Mouse (Mus musculus) heart, postnatal 0 days (tissue): ENCODE measurements around the gene Hoxa5. TPM values are rescaled to one million over a fixed set of nuclear protein-coding genes. Genes with fewer than 3 reads are reported as not detected.

Experiments
- ATAC-seq: fragments of 200-750 bp; cut with Nextera tagmentation; 2 replicates; pipeline ENCODE4 v1.8.0; 2017; ENCODE audit warnings: low read depth, moderate number of reproducible peaks, moderate library complexity; ENCODE audit not compliant: insufficient read depth
- DNase-seq: peaks from one replicate; pipeline ENCODE4 v3.0.0-alpha.2; 2016; ENCODE audit warnings: low spot score
- H3K27ac ChIP-seq: fragments of 300-500 bp; sonication (generic); 2 replicates; pipeline ENCODE4 v1.5.1; 2014; ENCODE audit warnings: low read depth, mild to moderate bottlenecking
- H3K27me3 ChIP-seq: fragments of 300-500 bp; sonication (generic); 2 replicates; pipeline ENCODE4 v1.6.1; 2014; ENCODE audit warnings: low read length, mixed read lengths; ENCODE audit not compliant: control insufficient read depth, insufficient read depth
- H3K36me3 ChIP-seq: fragments of 300-500 bp; sonication (generic); replicated peaks from 2 replicates; pipeline ENCODE4 v1.6.1; 2014; ENCODE audit warnings: low read length, mixed read lengths; ENCODE audit not compliant: control insufficient read depth, insufficient read depth
- H3K4me1 ChIP-seq: fragments of 300-500 bp; sonication (generic); 2 replicates; pipeline ENCODE4 v1.6.1; 2014; ENCODE audit warnings: antibody characterized with exemption; ENCODE audit not compliant: control insufficient read depth, insufficient read depth
- H3K4me2 ChIP-seq: fragments of 300-500 bp; sonication (generic); 2 replicates; pipeline ENCODE4 v1.6.1; 2014; ENCODE audit warnings: low read depth, mild to moderate bottlenecking, low read length, moderate library complexity
- H3K4me3 ChIP-seq: fragments of 300-500 bp; sonication (generic); 2 replicates; pipeline ENCODE4 v1.5.1; 2014; ENCODE audit warnings: low read depth, low read length
- H3K9ac ChIP-seq: fragments of 300-500 bp; sonication (generic); replicated peaks from 2 replicates; pipeline ENCODE4 v1.6.1; 2014; ENCODE audit warnings: low read depth, low read length, mixed read lengths
- H3K9me3 ChIP-seq: fragments of 300-500 bp; sonication (generic); replicated peaks from 2 replicates; pipeline ENCODE4 v1.6.1; 2016; ENCODE audit warnings: low read length; ENCODE audit not compliant: control insufficient read depth
- CTCF ChIP-seq: IDR thresholded peaks from 2 replicates; pipeline ENCODE4 v1.5.1; 2016; ENCODE audit warnings: antibody characterized with exemption, control low read depth, low read depth
- EP300 ChIP-seq: IDR thresholded peaks from 2 replicates; pipeline ENCODE4 v1.6.1; 2016; ENCODE audit warnings: antibody characterized with exemption, low read depth
- WGBS: fragments of 180-500 bp; shearing (Covaris S2); extraction: QIAGEN DNeasy Blood & Tissue Kit; methylation state at CpG from one replicate; pipeline ENCODE4 v1.1.7; 2014; 5-methylcytosine and 5-hydroxymethylcytosine counted together
- polyA plus RNA-seq: library from polyadenylated mRNA; unstranded; fragments of >200 nt; fragmentation: Nextera tagmentation; extraction: Ambion mirVana; gene quantifications from 2 replicates; pipeline ENCODE4 v1.2.1, GENCODE M21; 2015
- total RNA-seq: library from RNA; depleted of rRNA; stranded (reverse); fragments of >200 nt; gene quantifications from 2 replicates; pipeline ENCODE4 v1.2.3, GENCODE M21; 2014; ENCODE audit warnings: low replicate concordance

Hoxa5 gene
- total and polyA plus RNA-seq, 2 experiments from 2014 or later = 0.36 to 3.5 TPM

- H3K4me3 ChIP-seq = peak overlapping the region; percentile 19
- 17% methylated on average over 7 of the region's 7 CpGs for WGBS
- H3K9ac ChIP-seq = no peak overlapping the region
- no peak for TF ChIP-seq CTCF
- no peak for TF ChIP-seq EP300
- ATAC-seq (no peak), DNase-seq (no peak)
- H3K9me3 ChIP-seq = no peaks in the 10 kb centered on the region
- peak overlapping the region; percentile 32 for H3K4me2 ChIP-seq
- H3K36me3 ChIP-seq = no peaks in the 10 kb centered on the region
- H3K4me1 ChIP-seq = 0 out of 2 replicates have a peak, but pooled peaks cover 3% of the 10 kb centered on the region
- H3K27ac ChIP-seq = no peak overlapping the region; the same call in 1 of the 2 replicates
- peaks cover 99% of the 10 kb centered on the region for H3K27me3 ChIP-seq
These were observed 32.4 kb downstream of the Hoxa5 start for GRCm38 (mm10) chr6:52171938-52172337.

- WGBS = 13% methylated on average over 4 of the region's 4 CpGs
- Histone ChIP-seq H3K4me2 (no peak overlapping the region), H3K27me3 (peaks cover 99% of the 10 kb centered on the region), H3K9ac (no peak overlapping the region), H3K36me3 (no peaks in the 10 kb centered on the region), H3K4me1 (0 out of 2 replicates have a peak, but pooled peaks cover 3% of the 10 kb centered on the region), H3K9me3 (no peaks in the 10 kb centered on the region), H3K4me3 (no peak overlapping the region), H3K27ac (no peak overlapping the region)
- DNase-seq = no peak
- TF ChIP-seq CTCF (no peak), EP300 (no peak)
- ATAC-seq = no peak
These were observed 33.1 kb downstream of the Hoxa5 start for GRCm38 (mm10) chr6:52171331-52171730.

- 8% methylated on average over 5 of the region's 5 CpGs for WGBS
- Histone ChIP-seq H3K36me3 (no peaks in the 10 kb centered on the region), H3K4me3 (no peak overlapping the region), H3K4me2 (0 out of 2 replicates have a peak overlapping the region, but pooled peaks have one; percentile 17), H3K4me1 (0 out of 2 replicates have a peak, but pooled peaks cover 3% of the 10 kb centered on the region), H3K9ac (no peak overlapping the region), H3K9me3 (no peaks in the 10 kb centered on the region), H3K27me3 (peaks cover 99% of the 10 kb centered on the region), H3K27ac (peak overlapping the region; percentile 46)
- DNase-seq (no peak), ATAC-seq (0 out of 2 replicates have a peak, but pooled peaks have one; percentile 8)
- no peak for TF ChIP-seq CTCF
- no peak for TF ChIP-seq EP300
These were observed 33.5 kb downstream of the Hoxa5 start for GRCm38 (mm10) chr6:52170898-52171223.

GRCm38 (mm10) chr6:52170166-52170897 is 34.1 kb downstream of the Hoxa5 start:
- Histone ChIP-seq H3K9me3 (no peaks in the 10 kb centered on the region), H3K27ac (peak overlapping the region; percentile 46), H3K4me1 (0 out of 2 replicates have a peak, but pooled peaks cover 3% of the 10 kb centered on the region), H3K27me3 (peaks cover 99% of the 10 kb centered on the region), H3K9ac (no peak overlapping the region), H3K36me3 (no peaks in the 10 kb centered on the region), H3K4me2 (peak overlapping the region; percentile 17; the same call in 1 of the 2 replicates), H3K4me3 (no peak overlapping the region)
- WGBS = 5% methylated on average over 39 of the region's 40 CpGs
- TF ChIP-seq CTCF = no peak
- TF ChIP-seq EP300 = no peak
- DNase-seq = no peak
- ATAC-seq = peak; percentile 33; the same call in 1 of the 2 replicates

GRCm38 (mm10) chr6:52169499-52170165 is 34.8 kb downstream of the Hoxa5 start:
- H3K27me3 ChIP-seq = peaks cover 99% of the 10 kb centered on the region
- no peaks in the 10 kb centered on the region for H3K36me3 ChIP-seq
- DNase-seq = no peak
- TF ChIP-seq CTCF (no peak), EP300 (no peak)
- no peaks in the 10 kb centered on the region for H3K9me3 ChIP-seq
- H3K27ac ChIP-seq = no peak overlapping the region
- H3K4me3 ChIP-seq = no peak overlapping the region
- ATAC-seq = no peak
- WGBS = 14% methylated on average over 16 of the region's 16 CpGs
- H3K9ac ChIP-seq = no peak overlapping the region
- 0 out of 2 replicates have a peak overlapping the region, but pooled peaks have one; percentile 17 for H3K4me2 ChIP-seq
- 0 out of 2 replicates have a peak, but pooled peaks cover 3% of the 10 kb centered on the region for H3K4me1 ChIP-seq
